Mouse (Mus musculus): ENCODE data around the gene Lgr6.

Lgr6 gene

DNA sequence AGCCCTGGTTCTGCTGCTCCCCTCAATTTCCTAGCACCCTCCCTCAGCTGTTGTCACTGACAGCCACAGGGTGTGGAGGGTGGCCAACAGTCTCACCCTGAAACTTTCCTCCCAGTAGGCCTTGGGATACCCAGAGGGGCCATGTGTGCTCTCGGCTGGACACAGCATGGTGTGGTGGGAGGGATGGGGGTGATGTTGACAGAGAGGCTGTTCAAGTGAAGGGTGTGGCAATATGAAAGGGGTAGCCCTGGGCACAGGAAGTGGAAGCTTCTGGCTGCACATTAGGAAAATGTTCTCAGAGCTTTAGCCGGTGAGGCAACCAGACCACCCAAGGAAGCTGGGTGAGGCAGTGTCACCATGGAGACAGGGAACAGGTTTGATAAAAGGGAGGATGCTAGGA is 26.1 kb downstream of the Lgr6 start:
- DNase-seq (ENCODE audit: low spot score) = no peak

- no peak for DNase-seq (ENCODE audit: low spot score)
These were observed 28.6 kb downstream of the Lgr6 start for GRCm38 (mm10) chr1:135076470-135076869.

GRCm38 (mm10) chr1:135075270-135075669 is 29.8 kb downstream of the Lgr6 start:
- DNase-seq (ENCODE audit: low spot score) = no peak

DNA sequence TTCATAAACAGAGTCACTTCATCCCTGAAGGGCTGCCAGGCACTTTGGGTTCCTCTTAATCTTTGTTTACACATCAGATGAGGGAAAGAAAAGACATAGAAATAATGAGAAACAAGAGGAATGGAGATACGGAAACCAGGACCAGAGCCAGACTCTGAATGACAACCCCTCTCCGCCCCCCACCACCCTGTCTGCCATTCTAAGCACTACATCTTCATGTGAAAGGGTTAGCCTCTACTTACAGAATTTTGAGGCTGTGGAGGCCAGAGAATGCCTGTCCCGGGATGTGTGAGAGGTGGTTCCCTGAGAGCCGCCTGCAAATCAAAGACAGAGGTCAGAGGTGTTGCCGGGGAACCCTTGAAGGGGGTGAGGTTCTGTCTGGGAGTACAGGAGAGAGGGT is 32.4 kb downstream of the Lgr6 start:
- DNase-seq (ENCODE audit: low spot score) = no peak

DNA sequence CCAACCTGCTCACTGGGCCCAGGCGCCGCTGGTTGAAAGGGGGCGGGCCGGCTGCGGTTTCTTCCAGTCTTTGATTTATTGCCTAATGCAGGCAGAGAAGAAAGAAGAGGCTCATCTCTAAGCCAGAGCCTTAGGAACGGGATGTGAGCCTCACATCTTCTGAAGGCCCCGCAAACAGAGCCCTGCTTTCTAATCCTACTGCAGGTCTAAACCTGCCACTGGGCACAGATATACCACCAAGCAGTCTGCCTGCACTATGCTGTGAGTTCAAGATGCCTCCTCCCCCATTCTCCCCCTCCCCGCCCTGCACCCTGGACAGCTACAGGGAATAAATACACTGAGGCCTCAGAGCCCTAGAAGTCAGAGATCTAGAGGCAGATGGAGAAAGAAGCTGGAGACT is 35.2 kb downstream of the Lgr6 start:
- DNase-seq (ENCODE audit: low spot score) = no peak

DNA sequence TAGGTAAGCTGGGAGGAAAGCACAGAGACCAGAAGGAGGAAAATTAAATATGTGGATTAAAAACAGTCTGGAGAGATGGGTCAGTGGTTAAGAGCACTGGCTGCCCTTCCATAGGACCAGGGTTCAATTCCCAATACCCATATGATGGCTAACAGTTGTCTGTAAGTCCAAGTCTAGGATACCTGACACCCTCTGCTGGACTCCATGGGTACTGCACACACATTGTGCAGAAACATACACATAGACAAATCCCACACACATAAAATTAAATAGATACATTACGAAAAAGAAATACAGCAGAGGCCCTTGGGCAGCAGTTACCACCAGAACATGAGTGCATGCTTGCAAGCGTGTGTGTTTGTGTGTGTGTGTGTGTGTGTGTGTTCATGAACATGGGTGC is 40.6 kb downstream of the Lgr6 start:
- DNase-seq (ENCODE audit: low spot score) = no peak

DNA sequence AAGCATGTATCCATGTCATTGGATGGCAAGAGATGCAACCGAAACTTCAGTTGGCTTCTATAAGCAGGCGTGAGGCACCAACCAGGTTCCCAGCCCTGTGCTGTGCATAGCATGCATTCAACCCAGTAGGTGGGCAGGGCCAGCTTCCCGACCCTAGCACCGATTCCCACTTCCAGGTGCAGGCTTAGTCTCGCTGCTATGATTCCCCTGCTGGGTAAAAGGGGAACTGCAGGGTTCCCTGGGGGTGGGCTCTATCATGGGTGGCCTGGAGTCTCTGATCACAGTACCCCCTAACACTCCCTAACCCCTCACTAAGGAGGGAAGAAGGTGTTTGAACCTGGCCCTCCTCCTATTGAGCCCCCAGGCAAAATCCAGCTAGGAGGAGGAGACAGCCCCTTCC is 42.1 kb downstream of the Lgr6 start:
- DNase-seq (ENCODE audit: low spot score) = no peak

GRCm38 (mm10) chr1:135061300-135061699 is 43.8 kb downstream of the Lgr6 start:
- DNase-seq (ENCODE audit: low spot score) = no peak

DNA sequence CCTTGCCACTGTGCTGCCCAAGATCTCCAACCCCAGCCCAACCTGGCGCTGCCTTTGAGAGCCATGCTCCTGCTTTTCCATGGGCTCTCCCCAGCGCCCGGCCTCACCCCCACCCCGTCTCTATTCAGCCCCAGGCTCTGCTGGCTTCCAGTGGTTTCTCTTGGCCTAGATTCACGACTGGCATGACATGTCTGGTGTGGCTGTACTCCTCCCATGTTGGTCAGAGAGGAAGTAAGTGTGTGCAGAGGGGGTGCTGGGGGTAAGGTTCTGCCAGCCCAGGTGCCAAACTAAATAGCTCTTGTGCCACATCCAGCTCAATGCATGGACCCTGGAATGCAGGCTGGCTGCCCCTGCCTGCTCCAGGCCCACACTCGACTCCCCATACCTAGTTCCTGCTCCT is 44.9 kb downstream of the Lgr6 start:
- DNase-seq (ENCODE audit: low spot score) = no peak

DNA sequence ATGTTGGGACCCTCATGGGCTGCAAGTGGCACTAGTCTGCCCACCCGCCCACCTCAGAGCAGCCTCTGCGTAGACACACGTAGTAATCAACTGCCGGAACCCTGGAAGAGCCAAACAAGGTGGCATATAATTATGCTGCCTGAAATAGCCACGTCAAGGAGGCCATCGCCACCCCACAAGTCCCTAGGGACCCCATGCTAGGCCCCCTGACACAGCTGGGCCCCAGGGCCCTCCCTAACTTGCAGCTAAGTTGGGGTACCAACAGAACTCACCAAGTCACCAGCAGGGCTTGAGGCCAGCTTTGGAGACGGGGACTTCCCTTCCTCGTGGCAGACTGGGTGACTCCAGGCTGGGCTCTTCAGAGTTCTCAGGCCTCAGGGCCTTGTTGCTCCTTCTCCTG is 48.2 kb downstream of the Lgr6 start:
- DNase-seq (ENCODE audit: low spot score) = no peak

DNA sequence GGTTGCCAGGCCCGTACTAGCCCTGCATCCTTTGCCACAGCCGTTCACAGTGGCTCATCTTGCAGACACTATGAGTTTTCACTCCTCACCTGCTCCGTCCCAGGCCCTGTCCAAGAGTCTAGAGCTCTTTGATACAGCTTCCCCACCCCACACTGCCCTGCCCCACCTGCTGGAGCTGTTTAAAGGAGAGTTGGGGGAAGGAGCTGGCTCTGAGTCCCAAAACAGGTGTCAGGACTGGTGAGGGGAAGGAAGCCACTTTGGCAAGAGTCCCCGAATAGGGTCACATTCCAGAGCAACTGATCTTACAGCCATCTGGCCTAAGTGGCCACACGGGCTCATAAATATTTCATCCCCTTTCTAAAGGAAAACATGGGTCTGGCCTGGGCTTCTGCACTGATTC is 51.0 kb downstream of the Lgr6 start:
- no peak for DNase-seq (ENCODE audit: low spot score)

- no peak for DNase-seq (ENCODE audit: low spot score)
These were observed 60.6 kb downstream of the Lgr6 start for GRCm38 (mm10) chr1:135044439-135044838.

GRCm38 (mm10) chr1:135036297-135036696 is 68.8 kb downstream of the Lgr6 start:
- DNase-seq (ENCODE audit: low spot score) = no peak

- DNase-seq (ENCODE audit: low spot score) = no peak
These were observed 72.4 kb downstream of the Lgr6 start for GRCm38 (mm10) chr1:135032658-135033057.

DNA sequence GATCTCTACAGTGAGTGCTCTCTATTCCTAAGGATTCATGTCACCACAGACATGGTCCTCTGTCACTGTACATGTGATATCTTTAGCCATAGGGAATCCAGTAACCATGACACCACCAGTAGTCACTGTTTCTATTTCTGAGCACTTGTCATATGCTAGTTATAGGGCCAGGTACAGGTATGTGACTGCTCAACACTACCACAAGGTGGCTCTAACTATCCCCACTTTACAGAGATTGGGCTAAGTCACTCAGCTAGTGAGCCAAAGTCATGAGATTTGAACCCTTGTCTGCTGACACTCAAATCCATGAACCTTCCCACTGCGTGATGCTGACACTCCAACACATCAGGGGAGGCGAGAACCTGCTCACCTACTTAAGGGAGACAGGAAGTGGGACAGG is 75.0 kb downstream of the Lgr6 start:
- DNase-seq (ENCODE audit: low spot score) = no peak

- DNase-seq (ENCODE audit: low spot score) = no peak
These were observed 78.8 kb downstream of the Lgr6 start for GRCm38 (mm10) chr1:135026275-135026674.

DNA sequence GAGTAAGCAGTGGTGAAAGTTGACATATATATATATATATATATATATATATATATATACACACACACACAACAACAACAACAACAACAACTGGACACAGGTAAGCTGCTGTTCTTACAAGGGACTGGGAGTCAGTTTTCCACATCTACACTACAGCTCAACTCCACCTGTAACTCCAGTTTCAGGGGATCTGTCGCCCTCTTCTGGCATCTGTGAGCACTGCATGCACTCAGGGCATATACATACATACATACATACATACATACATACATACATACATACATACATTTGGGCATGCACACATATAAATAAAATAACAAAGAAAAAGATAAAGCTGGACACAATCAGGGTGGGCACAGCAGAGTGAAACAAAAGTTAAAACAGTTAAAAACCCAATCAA is 81.5 kb downstream of the Lgr6 start:
- DNase-seq (ENCODE audit: low spot score) = no peak

- no peak for DNase-seq (ENCODE audit: low spot score)
These were observed 83.1 kb downstream of the Lgr6 start for GRCm38 (mm10) chr1:135021936-135022335.

- no peak for DNase-seq (ENCODE audit: low spot score)
These were observed 84.1 kb downstream of the Lgr6 start for GRCm38 (mm10) chr1:135020970-135021369.

- no peak for DNase-seq (ENCODE audit: low spot score)
These were observed 84.7 kb downstream of the Lgr6 start for GRCm38 (mm10) chr1:135020281-135020940.

GRCm38 (mm10) chr1:135019775-135020167 is 85.3 kb downstream of the Lgr6 start:
- no peak for DNase-seq (ENCODE audit: low spot score)

DNA sequence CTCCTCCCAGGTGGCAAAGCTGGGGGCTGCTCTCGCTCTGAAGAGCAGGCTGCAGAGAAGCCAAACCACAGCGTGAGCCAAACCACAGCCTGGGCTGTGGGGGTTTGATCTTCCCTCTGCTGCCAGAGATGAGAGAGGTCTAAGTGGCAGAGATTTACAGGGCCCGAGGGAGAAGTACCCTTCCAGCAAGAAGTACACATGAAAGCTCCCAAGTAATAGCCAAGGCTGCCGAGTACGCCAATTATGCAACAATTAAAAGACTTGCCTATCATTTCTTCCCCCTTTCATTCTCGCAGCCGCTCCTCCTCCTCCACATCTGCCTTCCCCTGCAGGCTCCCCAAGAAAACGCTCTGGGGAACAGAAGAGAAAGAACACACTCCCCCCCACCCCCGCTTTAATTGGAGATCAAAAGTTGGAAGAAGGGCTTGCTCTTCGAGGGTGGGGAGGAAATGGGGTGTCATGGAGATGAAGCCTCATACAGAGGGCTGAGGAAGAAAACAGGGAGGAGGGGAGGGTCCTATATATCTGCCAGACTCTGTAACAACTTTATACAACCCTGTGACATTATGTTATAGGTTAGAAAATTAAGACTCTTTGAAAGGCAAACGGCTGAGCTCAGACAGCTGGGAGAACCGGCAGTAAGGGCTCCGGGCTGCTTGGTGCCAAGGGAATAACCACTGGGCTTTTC is 85.8 kb downstream of the Lgr6 start:
- no peak for DNase-seq (ENCODE audit: low spot score)

DNA sequence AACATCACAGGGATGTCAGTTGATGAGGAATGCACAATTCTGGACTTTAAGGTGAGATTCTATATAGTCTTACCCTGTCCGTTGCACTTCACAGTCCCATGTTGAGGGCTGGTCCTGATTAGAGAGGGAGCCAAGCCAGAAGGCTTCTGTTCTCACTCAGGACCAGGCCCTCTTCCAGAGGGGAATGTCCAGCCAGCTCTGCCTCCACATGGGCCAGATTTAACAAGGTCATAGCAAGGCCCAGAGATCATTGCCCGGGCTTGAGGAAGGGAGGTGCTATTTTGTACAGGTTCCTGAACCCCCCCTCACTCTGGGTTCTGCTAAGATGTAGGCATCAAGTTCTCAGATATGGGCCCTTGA is 87.4 kb downstream of the Lgr6 start:
- no peak for DNase-seq (ENCODE audit: low spot score)

Data from left cerebral cortex, adult 11 months (tissue).